Mouse (Mus musculus): ENCODE measurements around the gene Anks1b.

The Anks1b gene

GRCm38 (mm10) chr10:90670291-90670690 is 797.0 kb downstream of the Anks1b start:
- DNase-seq (ENCODE audit: low spot score) = no peak

- no peak for DNase-seq (ENCODE audit: low spot score)
Observed at GRCm38 (mm10) chr10:90672135-90672534, 798.8 kb downstream of the Anks1b start.

- DNase-seq (ENCODE audit: low spot score) = no peak
Observed at GRCm38 (mm10) chr10:90674362-90674761, 801.1 kb downstream of the Anks1b start.

- no peak for DNase-seq (ENCODE audit: low spot score)
Observed at GRCm38 (mm10) chr10:90677421-90677820, 804.1 kb downstream of the Anks1b start.

- no peak for DNase-seq (ENCODE audit: low spot score)
Observed at GRCm38 (mm10) chr10:90679713-90680470, 806.6 kb downstream of the Anks1b start.

GRCm38 (mm10) chr10:90683813-90684212 is 810.5 kb downstream of the Anks1b start:
- DNase-seq (ENCODE audit: low spot score) = no peak

- no peak for DNase-seq (ENCODE audit: low spot score)
Observed at GRCm38 (mm10) chr10:90685367-90685766, 812.1 kb downstream of the Anks1b start.

- no peak for DNase-seq (ENCODE audit: low spot score)
Observed at GRCm38 (mm10) chr10:90688153-90688552, 814.8 kb downstream of the Anks1b start.

- DNase-seq (ENCODE audit: low spot score) = no peak
Observed at GRCm38 (mm10) chr10:90688696-90689252, 815.5 kb downstream of the Anks1b start.

GRCm38 (mm10) chr10:90689854-90690513 is 816.7 kb downstream of the Anks1b start:
- peak; percentile 9 for DNase-seq (ENCODE audit: low spot score)

- DNase-seq (ENCODE audit: low spot score) = no peak
Observed at GRCm38 (mm10) chr10:90696687-90697086, 823.4 kb downstream of the Anks1b start.

- DNase-seq (ENCODE audit: low spot score) = no peak
Observed at GRCm38 (mm10) chr10:90697413-90697812, 824.1 kb downstream of the Anks1b start.

- no peak for DNase-seq (ENCODE audit: low spot score)
Observed at GRCm38 (mm10) chr10:90699211-90699610, 825.9 kb downstream of the Anks1b start.

- DNase-seq (ENCODE audit: low spot score) = no peak
Observed at GRCm38 (mm10) chr10:90704602-90705001, 831.3 kb downstream of the Anks1b start.

GRCm38 (mm10) chr10:90708822-90709601 is 835.7 kb downstream of the Anks1b start:
- DNase-seq (ENCODE audit: low spot score) = no peak

- no peak for DNase-seq (ENCODE audit: low spot score)
Observed at GRCm38 (mm10) chr10:90709602-90709931, 836.3 kb downstream of the Anks1b start.

- no peak for DNase-seq (ENCODE audit: low spot score)
Observed at GRCm38 (mm10) chr10:90717961-90718360, 844.7 kb downstream of the Anks1b start.

- DNase-seq (ENCODE audit: low spot score) = no peak
Observed at GRCm38 (mm10) chr10:90718684-90719083, 845.4 kb downstream of the Anks1b start.

GRCm38 (mm10) chr10:90719996-90720395 is 846.7 kb downstream of the Anks1b start:
- DNase-seq (ENCODE audit: low spot score) = no peak

GRCm38 (mm10) chr10:90723071-90723494 is 849.8 kb downstream of the Anks1b start:
- DNase-seq (ENCODE audit: low spot score) = no peak

GRCm38 (mm10) chr10:90723941-90724341 is 850.6 kb downstream of the Anks1b start:
- no peak for DNase-seq (ENCODE audit: low spot score)

GRCm38 (mm10) chr10:90724931-90725330 is 851.6 kb downstream of the Anks1b start:
- DNase-seq (ENCODE audit: low spot score) = no peak
